Mouse (Mus musculus) cortical plate, adult 2 months (tissue): Measurements from ENCODE around the gene Abat. TPM values are rescaled to one million over a fixed set of nuclear protein-coding genes. Genes with fewer than 3 reads are reported as not detected.

Experiments used
- H3K27ac ChIP-seq: fragments of 200-500 bp; 2 replicates; pipeline ENCODE4 v1.5.1; 2012; ENCODE audit warnings: low read length, control low read depth, inconsistent platforms; ENCODE audit not compliant: insufficient read depth
- H3K4me1 ChIP-seq: fragments of 200-500 bp; 2 replicates; pipeline ENCODE4 v1.6.1; 2011; ENCODE audit warnings: low read length; ENCODE audit not compliant: control insufficient read depth, insufficient read depth
- H3K4me3 ChIP-seq: fragments of 200-500 bp; 2 replicates; pipeline ENCODE4 v1.5.1; 2011; ENCODE audit warnings: mild to moderate bottlenecking, low read length, control low read depth; ENCODE audit not compliant: insufficient read depth
- CTCF ChIP-seq: fragments of 200-500 bp; IDR thresholded peaks from 2 replicates; pipeline ENCODE4 v1.5.1; 2011; ENCODE audit warnings: mild to moderate bottlenecking, control low read depth, low read length; ENCODE audit not compliant: insufficient read depth; ENCODE audit errors: extremely low read depth
- POLR2A ChIP-seq: fragments of 200-500 bp; IDR thresholded peaks from 2 replicates; pipeline ENCODE4 v1.6.1; 2011; ENCODE audit warnings: mild to moderate bottlenecking, low read length, control low read depth; ENCODE audit not compliant: insufficient read depth; ENCODE audit errors: extremely low read depth
- polyA plus RNA-seq: library from polyadenylated mRNA; depleted of rRNA; stranded (reverse); fragments of >200 nt; gene quantifications from 2 replicates; pipeline ENCODE4 v1.2.3, GENCODE M21; 2012; rRNA removed

The Abat gene
- polyA plus RNA-seq, 1 experiment: 173 TPM

DNA sequence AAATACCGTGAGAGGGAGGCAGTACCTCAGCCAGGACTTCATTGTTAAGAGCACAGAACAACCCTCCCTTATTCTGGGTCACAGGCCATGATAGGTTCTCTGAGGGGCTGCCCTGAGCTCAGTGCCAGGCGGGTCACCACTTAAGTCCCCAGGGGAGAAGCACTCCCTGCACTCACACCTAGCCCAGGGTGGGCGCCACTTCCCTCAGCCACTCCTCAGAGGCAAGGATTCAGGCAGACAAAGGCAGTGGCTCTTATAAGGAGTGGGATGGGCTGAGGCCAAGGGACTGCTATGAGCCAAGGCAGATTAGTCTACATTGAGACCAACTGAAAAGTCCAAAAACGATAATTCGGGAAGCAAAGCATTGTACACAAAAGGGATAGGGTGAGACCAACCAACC lies 152.1 kb downstream of the Abat start:
- Histone ChIP-seq H3K4me1 (no peaks in the 10 kb centered on the region), H3K4me3 (no peak overlapping the region), H3K27ac (no peak overlapping the region)
- no peak for TF ChIP-seq CTCF

DNA sequence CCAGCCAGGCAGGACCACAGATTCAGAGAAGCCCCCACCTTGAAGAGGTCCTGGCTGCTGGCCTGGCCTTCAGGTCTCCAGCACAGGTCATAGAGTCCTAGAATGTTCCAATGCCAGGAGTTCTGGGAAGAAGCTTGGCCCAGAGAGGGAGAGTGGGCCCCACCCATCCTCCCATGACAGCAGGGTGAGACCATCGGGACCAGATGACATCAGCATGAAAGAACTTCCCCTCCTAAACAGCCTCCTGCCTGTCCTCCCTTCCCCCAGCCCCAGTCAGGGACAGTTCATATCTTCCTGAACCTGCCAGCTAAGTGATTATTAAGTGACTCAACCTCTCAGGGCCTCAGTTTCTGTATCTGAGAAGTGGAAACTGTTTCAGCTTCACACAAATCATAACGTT lies 153.2 kb downstream of the Abat start:
- no peak for TF ChIP-seq POLR2A
- no peak for TF ChIP-seq CTCF
- H3K27ac ChIP-seq: no peak overlapping the region
- H3K4me1 ChIP-seq: no peaks in the 10 kb centered on the region
- H3K4me3 ChIP-seq: no peak overlapping the region

DNA sequence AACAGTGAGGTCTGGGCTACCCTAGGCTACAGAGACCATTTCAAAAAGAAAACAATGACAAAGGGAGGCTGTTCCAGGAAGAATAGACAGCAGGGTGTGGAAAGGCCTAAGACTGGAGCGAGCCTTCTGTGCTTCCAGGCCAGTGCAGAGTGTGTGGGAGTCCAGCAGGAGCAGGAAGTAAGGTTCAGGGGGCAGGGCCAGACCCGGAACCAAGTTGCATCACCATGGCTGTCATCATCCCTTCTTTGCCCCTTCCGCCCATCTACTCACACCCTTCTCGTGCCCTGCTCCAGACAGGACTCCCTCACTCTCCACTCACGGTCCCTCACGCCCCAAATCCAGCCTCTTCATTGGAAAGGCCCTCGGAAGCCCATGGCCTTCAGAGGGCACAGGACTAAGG lies 154.0 kb downstream of the Abat start:
- Histone ChIP-seq H3K4me3 (no peak overlapping the region), H3K4me1 (no peaks in the 10 kb centered on the region), H3K27ac (no peak overlapping the region)
- TF ChIP-seq CTCF (no peak), POLR2A (no peak)

GRCm38 (mm10) chr16:8667814-8668213 lies 154.6 kb downstream of the Abat start:
- Histone ChIP-seq H3K27ac (no peak overlapping the region), H3K4me3 (no peak overlapping the region), H3K4me1 (no peaks in the 10 kb centered on the region)
- TF ChIP-seq POLR2A (no peak), CTCF (no peak)

GRCm38 (mm10) chr16:8668386-8668785 lies 155.2 kb downstream of the Abat start:
- no peaks in the 10 kb centered on the region for H3K4me1 ChIP-seq

DNA sequence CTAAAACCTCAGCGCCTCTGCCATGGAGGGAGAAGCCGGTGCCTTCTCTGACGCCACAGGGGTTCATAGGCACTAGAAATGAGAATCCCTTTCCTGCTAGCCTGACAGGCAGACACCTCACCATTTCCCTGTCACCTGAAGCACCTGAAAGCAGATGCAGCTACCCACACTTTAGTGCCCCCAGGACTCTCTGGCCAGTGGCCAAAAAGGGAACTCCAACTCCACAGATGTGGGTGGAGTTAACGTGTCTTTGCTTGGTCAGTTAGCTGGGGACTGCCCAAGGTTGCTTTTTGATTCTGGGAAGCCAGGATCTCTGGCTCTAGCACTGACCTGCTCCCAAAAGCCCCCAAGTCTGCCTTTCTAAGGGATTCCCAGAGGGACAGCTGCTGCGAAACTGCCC lies 156.2 kb downstream of the Abat start:
- TF ChIP-seq POLR2A (no peak), CTCF (no peak)
- no peaks in the 10 kb centered on the region for H3K4me1 ChIP-seq
- 0 out of 2 replicates have a peak overlapping the region, but pooled peaks have one; percentile 51 for H3K4me3 ChIP-seq
- no peak overlapping the region for H3K27ac ChIP-seq

More at GRCm38 (mm10) chr16:8668386-8668785, 155.2 kb downstream of the Abat start:
- H3K4me3 ChIP-seq: no peak overlapping the region
- H3K27ac ChIP-seq: no peak overlapping the region
- TF ChIP-seq POLR2A: no peak
- no peak for TF ChIP-seq CTCF

GRCm38 (mm10) chr16:8670041-8671035 lies 157.1 kb downstream of the Abat start:
- no peak for TF ChIP-seq CTCF
- TF ChIP-seq POLR2A: no peak
- H3K4me1 ChIP-seq: no peaks in the 10 kb centered on the region
- H3K27ac ChIP-seq: peak overlapping the region; percentile 83
- peak overlapping the region; percentile 51 for H3K4me3 ChIP-seq

Other genes with a start within 250 kb of the Abat start
- 1.5 and 2.2 TPM in 2 replicates for gene Tmem114, start 88.3 kb upstream of the Abat start, polyA plus RNA-seq
- 69.3 and 69.5 TPM in 2 replicates for gene Mettl22, start 42.6 kb upstream of the Abat start, polyA plus RNA-seq
- 43.8 and 44.6 TPM in 2 replicates for gene Pmm2, start 124.2 kb downstream of the Abat start, polyA plus RNA-seq
- 16.1 and 17.6 TPM in 2 replicates for gene Tmem186, start 124.3 kb downstream of the Abat start, polyA plus RNA-seq
- 41.3 and 50.1 TPM in 2 replicates for gene Carhsp1, start 158.7 kb downstream of the Abat start, polyA plus RNA-seq
- not detected in 2 replicates for gene Gm5767, start 167.3 kb downstream of the Abat start, polyA plus RNA-seq